Mouse (Mus musculus) lung, postnatal 14 days (tissue): Measurements from ENCODE around the gene Gm27027.
A peak's percentile ranks its signal among the peaks of the same experiment; 100 is the strongest.

Experiments
- DNase-seq: peaks from one replicate; pipeline ENCODE4 v3.0.0; 2021

Gm27027 gene

GRCm38 (mm10) chr2:93927701-93928437 is 68.3 kb downstream of the Gm27027 start:
- no peak for DNase-seq

- DNase-seq = no peak
These were observed 70.0 kb downstream of the Gm27027 start for GRCm38 (mm10) chr2:93926141-93926540.

GRCm38 (mm10) chr2:93919093-93919492 is 77.1 kb downstream of the Gm27027 start:
- no peak for DNase-seq

GRCm38 (mm10) chr2:93913552-93913951 is 82.6 kb downstream of the Gm27027 start:
- no peak for DNase-seq

GRCm38 (mm10) chr2:93911942-93912341 is 84.2 kb downstream of the Gm27027 start:
- DNase-seq = peak; percentile 54

- peak; percentile 44 for DNase-seq
These were observed 86.4 kb downstream of the Gm27027 start for GRCm38 (mm10) chr2:93909716-93910115.

- no peak for DNase-seq
These were observed 88.4 kb downstream of the Gm27027 start for GRCm38 (mm10) chr2:93907519-93908294.
